21 mouse cellular contexts compared by ENCODE assay signal in genomic region chr10:115284170-115284569, GRCm38 (mm10).
"Had no signal": no experiment of that assay in that cellular context is flagged by ENCODE, and none has a peak within 500 bp of the region (broad histone marks: within the 10 kb centered on the region; RNA-seq: fewer than 3 reads in every experiment).

No protein-coding gene starts in this region.

- H3K9me3 ChIP-seq: liver, embryonic 15.5 days; lung, embryonic 15.5 days; megakaryocyte, embryonic 14.5 days; midbrain, embryonic 13.5 days; midbrain, embryonic 15.5 days; neural tube, embryonic 12.5 days had no signal

- ATAC-seq: liver, postnatal 0 days; lung, postnatal 0 days; midbrain, embryonic 13.5 days; midbrain, embryonic 15.5 days had no signal

- DNase-seq: liver, postnatal 0 days; lung, adult 2 months; lung, postnatal 14 days; lung, postnatal 36 days; retina, postnatal 1 day; right cerebral cortex, adult 18-20 months; right cerebral cortex, postnatal 25 days; right cerebral cortex, postnatal 4 days; spleen, adult 18-20 months; thymus, adult 2 months; thymus, postnatal 25 days; thymus, postnatal 4 days had no signal

- H3K27me3 ChIP-seq: liver, embryonic 15.5 days; lung, embryonic 15.5 days; megakaryocyte, embryonic 14.5 days; midbrain, embryonic 13.5 days; midbrain, embryonic 15.5 days; neural tube, embryonic 12.5 days had no signal

- H3K4me3 ChIP-seq: liver, embryonic 15.5 days; lung, embryonic 15.5 days; megakaryocyte, embryonic 14.5 days; midbrain, embryonic 13.5 days; midbrain, embryonic 15.5 days; neural tube, embryonic 12.5 days had no signal

- H3K4me2 ChIP-seq: liver, embryonic 15.5 days; lung, embryonic 15.5 days; midbrain, embryonic 11.5 days; midbrain, embryonic 13.5 days; midbrain, embryonic 15.5 days; neural tube, embryonic 12.5 days had no signal

- H3K27ac ChIP-seq: liver, embryonic 15.5 days; lung, embryonic 15.5 days; macrophage; midbrain, embryonic 13.5 days; midbrain, embryonic 15.5 days; neural tube, embryonic 12.5 days had no signal

- H3K4me1 ChIP-seq: liver, embryonic 15.5 days; lung, embryonic 15.5 days; megakaryocyte, embryonic 14.5 days; midbrain, embryonic 13.5 days; midbrain, embryonic 15.5 days; neural tube, embryonic 12.5 days had no signal

- H3K9ac ChIP-seq: liver, embryonic 15.5 days; liver, postnatal 0 days; lung, embryonic 15.5 days; midbrain, embryonic 13.5 days; midbrain, embryonic 15.5 days; neural tube, embryonic 12.5 days had no signal
